Mouse (Mus musculus) frontal cortex, adult 2 months (tissue): ENCODE data around the gene Zfp618. TPM values are rescaled to one million over a fixed set of nuclear protein-coding genes. Genes with fewer than 3 reads are reported as not detected.
A peak's percentile ranks its signal among the peaks of the same experiment; 100 is the strongest.

Experiments used
- DNase-seq, 2 experiments: peaks; one replicate each; pipeline ENCODE4 v3.0.0; 2022; ENCODE audit warnings: low spot score in 1 of 2; ENCODE audit errors: extremely low spot score in 1 of 2
- polyA plus RNA-seq: library from polyadenylated mRNA; depleted of rRNA; stranded (reverse); fragments of >200 nt; gene quantifications from 2 replicates; pipeline ENCODE4 v1.2.3, GENCODE M21; 2012

Zfp618 gene
- polyA plus RNA-seq, 1 experiment, result 4.0 TPM

GRCm38 (mm10) chr4:63061411-63061810 lies 96.0 kb downstream of the Zfp618 start:
- DNase-seq, result no peak

GRCm38 (mm10) chr4:63063360-63063759 lies 98.0 kb downstream of the Zfp618 start:
- DNase-seq, result no peak

GRCm38 (mm10) chr4:63064911-63065310 lies 99.5 kb downstream of the Zfp618 start:
- DNase-seq, result no peak

GRCm38 (mm10) chr4:63066796-63067195 lies 101.4 kb downstream of the Zfp618 start:
- no peak for DNase-seq

GRCm38 (mm10) chr4:63067822-63068221 lies 102.4 kb downstream of the Zfp618 start:
- DNase-seq, result no peak

- DNase-seq, result peak; percentile 57 to 78
These were observed 103.3 kb downstream of the Zfp618 start for GRCm38 (mm10) chr4:63068499-63069175.

- DNase-seq, result peak in 1 of 2 experiments; percentile 14
These were observed 106.3 kb downstream of the Zfp618 start for GRCm38 (mm10) chr4:63071413-63072260.

GRCm38 (mm10) chr4:63073139-63073538 lies 107.8 kb downstream of the Zfp618 start:
- DNase-seq, result no peak

GRCm38 (mm10) chr4:63079159-63079558 lies 113.8 kb downstream of the Zfp618 start:
- DNase-seq, result no peak

GRCm38 (mm10) chr4:63084473-63084889 lies 119.1 kb downstream of the Zfp618 start:
- peak; percentile 21 to 72 for DNase-seq

- no peak for DNase-seq
These were observed 124.1 kb downstream of the Zfp618 start for GRCm38 (mm10) chr4:63089484-63089883.

GRCm38 (mm10) chr4:63091151-63091550 lies 125.8 kb downstream of the Zfp618 start:
- no peak for DNase-seq

- DNase-seq, result peak in 1 of 2 experiments; percentile 7
These were observed 132.2 kb downstream of the Zfp618 start for GRCm38 (mm10) chr4:63097603-63098002.

- no peak for DNase-seq
These were observed 135.1 kb downstream of the Zfp618 start for GRCm38 (mm10) chr4:63100478-63100877.

- DNase-seq, result no peak
These were observed 136.7 kb downstream of the Zfp618 start for GRCm38 (mm10) chr4:63102025-63102424.

- DNase-seq, result no peak
These were observed 140.3 kb downstream of the Zfp618 start for GRCm38 (mm10) chr4:63105651-63106050.

- peak; percentile 48 to 90 for DNase-seq
These were observed 153.5 kb downstream of the Zfp618 start for GRCm38 (mm10) chr4:63118639-63119437.

- DNase-seq, result peak in 1 of 2 experiments; percentile 14
These were observed 159.6 kb downstream of the Zfp618 start for GRCm38 (mm10) chr4:63124861-63125466.

GRCm38 (mm10) chr4:63129891-63130624 lies 164.7 kb downstream of the Zfp618 start:
- no peak for DNase-seq

- DNase-seq, result no peak
These were observed 181.9 kb downstream of the Zfp618 start for GRCm38 (mm10) chr4:63147268-63147667.
